Mouse (Mus musculus): ENCODE results near the gene Cd300ld5.
"Not testable (repeated sequence)": the region's sequence is repeated elsewhere in the genome, so short reads cannot be mapped to it uniquely, and the experiment has no call there.

Gene Cd300ld5

DNA sequence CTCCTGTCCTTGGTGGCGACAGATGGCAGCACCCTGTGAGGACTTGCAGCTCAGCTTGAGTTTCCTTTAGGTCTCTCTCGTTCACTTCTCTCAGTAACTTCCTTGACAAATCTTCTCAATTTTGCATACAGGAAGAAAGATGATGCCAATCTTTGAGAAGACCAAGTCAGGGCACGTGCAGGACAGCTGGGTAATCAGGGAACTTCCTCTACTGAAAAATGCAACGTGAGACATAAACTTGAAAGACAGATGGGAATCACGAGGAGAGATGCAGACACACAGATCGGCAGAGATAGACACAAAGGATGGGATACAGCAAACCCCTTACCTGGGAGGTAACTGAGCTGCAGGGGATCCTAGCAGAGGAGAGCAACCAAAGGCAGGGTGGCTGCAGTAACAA, 10.7 kb downstream of the Cd300ld5 start, which contains the start of gene Cd300ld4:
Gene Cd300ld4 (minus strand): TSS at position 101 of the 400 bp plus-strand sequence.
- not testable (repeated sequence) for DNase-seq

DNA sequence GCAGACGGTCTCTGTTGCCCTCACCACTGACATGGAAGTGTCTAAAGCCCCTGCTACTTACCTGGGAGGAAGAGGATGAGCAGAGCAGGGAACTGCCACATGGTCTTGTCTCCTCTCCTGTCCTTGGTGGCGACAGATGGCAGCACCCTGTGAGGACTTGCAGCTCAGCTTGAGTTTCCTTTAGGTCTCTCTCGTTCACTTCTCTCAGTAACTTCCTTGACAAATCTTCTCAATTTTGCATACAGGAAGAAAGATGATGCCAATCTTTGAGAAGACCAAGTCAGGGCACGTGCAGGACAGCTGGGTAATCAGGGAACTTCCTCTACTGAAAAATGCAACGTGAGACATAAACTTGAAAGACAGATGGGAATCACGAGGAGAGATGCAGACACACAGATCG, 21.5 kb downstream of the Cd300ld5 start, which contains the start of gene Cd300ld2:
Gene Cd300ld2 (minus strand): TSS at position 101 of the 400 bp plus-strand sequence.
- not testable (repeated sequence) for DNase-seq

DNA sequence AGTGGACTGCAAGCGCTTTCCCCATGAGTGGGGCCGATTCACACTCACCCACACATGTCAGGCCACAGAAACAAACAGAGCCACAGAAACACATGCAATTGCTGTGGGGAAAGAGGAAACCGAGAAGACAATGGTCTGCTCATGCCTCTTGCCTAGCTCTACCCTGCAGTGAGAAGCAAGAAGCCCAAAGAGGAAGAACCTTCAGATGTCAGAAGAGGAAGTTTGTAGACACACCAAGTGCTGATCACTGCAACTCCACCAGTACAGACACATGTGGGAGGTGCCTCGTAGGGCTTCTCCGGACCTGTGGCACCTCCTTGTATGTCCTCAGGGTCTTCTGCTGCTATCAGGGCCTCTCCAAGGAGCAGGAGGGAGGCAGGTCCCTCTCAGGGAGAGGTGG, 33.5 kb downstream of the Cd300ld5 start:
- no peak for DNase-seq

DNA sequence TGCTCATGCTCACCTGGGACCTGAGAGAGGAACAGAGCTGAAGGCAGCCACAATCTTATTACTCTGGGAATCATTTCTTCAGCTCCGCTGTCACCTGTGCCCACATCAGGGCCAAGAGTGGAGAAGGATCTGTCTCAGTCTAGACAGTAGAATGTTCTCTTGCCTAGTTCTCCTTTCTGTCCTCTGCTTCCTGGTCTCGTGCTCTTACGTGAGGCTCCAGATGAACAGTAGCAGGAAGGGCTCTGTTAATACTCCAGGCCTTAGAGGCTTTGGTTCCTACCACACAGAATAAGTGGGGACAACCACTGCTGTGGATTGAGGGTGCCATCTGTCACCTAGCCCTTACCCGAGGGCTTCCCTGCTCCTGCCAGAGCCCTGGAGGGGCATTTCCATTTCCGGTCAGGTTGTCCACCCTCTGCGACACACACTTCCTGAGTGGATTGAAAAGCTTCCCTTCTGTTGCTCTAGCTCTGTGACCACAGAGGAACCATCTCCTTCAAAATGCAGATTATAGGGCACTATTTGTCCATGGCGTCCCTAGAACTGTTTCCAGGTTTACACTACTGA, 36.0 kb downstream of the Cd300ld5 start, which contains the start of gene Cd300c2:
Gene Cd300c2 (minus strand): TSS at position 407 of the 567 bp plus-strand sequence.
- DNase-seq, result no peak

- DNase-seq, result no peak
These were observed 47.8 kb downstream of the Cd300ld5 start, which contains the start of gene Cd300ld for GRCm38 (mm10) chr11:114989793-114990192. Gene Cd300ld (minus strand): TSS chr11:114989922.

GRCm38 (mm10) chr11:114981866-114982265, 55.7 kb downstream of the Cd300ld5 start:
- DNase-seq, result no peak
